Mouse (Mus musculus): ENCODE results near the gene Cfap65. TPM values are rescaled to one million over a fixed set of nuclear protein-coding genes. Genes with fewer than 3 reads are reported as not detected.

Gene Cfap65
- polyA plus RNA-seq, 1 experiment from 2014 or later, result not detected

DNA sequence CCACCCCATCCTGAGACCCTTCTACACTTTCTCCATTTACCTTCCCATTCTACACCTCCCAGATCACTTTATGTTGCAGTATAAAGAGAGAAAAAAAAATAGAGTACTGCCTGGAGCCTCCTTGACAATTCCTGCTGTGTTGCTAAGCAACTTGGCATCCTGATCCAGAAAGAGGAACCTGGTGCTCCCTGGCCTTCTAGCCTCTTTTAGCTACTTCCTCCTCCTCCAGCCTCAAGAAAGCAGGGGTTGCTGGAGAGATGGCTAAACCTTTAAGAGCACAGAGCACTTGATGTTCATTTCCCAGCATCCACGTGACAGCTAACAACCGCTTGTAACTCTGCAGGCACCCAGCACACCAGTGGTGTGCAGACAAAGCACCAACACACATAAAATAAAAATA lies 63.2 kb downstream of the Cfap65 start:
- H3K9me3 ChIP-seq (replicated peaks), result no peaks in the 10 kb centered on the region
- ATAC-seq (ENCODE audit: low read depth) (no peak), DNase-seq (no peak)
- no peak overlapping the region for H3K4me3 ChIP-seq (replicated peaks)
- no peaks in the 10 kb centered on the region for H3K4me1 ChIP-seq (replicated peaks)
- no peak overlapping the region for H3K9ac ChIP-seq
- no peaks in the 10 kb centered on the region for H3K36me3 ChIP-seq
- H3K27me3 ChIP-seq, result peaks cover 14% of the 10 kb centered on the region
- WGBS (ENCODE audit: insufficient replicate concordance), result 50% methylated on average over 2 of the region's 2 CpGs
- no peak overlapping the region for H3K4me2 ChIP-seq
- H3K27ac ChIP-seq, result no peak overlapping the region

DNA sequence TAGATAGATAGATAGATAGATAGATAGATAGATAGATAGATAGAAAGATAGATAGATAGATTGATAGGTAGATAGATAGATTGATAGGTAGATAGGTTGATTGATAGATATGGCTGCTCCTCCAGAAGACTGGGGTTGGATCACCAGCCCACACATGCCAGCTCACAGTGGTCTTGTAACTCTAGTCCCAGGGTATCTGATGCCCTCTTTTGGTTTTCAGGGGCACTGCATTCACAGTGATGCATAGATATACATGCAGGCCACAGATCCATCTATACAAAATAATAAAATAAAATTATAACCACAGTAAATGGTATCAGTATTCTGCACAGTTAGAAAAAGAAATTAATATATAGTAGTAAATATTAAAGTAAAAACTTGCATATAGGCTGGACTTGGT lies 73.6 kb downstream of the Cfap65 start:
- H3K4me2 ChIP-seq, result no peak overlapping the region
- no peak overlapping the region for H3K9ac ChIP-seq
- no peak for DNase-seq
- H3K27me3 ChIP-seq, result peaks cover 44% of the 10 kb centered on the region
- no peak overlapping the region for H3K27ac ChIP-seq
- no peak overlapping the region for H3K4me3 ChIP-seq (replicated peaks)
- H3K9me3 ChIP-seq (replicated peaks), result no peaks in the 10 kb centered on the region
- no peak for ATAC-seq (ENCODE audit: low read depth)
- H3K4me1 ChIP-seq (replicated peaks), result no peaks in the 10 kb centered on the region
- H3K36me3 ChIP-seq, result no peaks in the 10 kb centered on the region

DNA sequence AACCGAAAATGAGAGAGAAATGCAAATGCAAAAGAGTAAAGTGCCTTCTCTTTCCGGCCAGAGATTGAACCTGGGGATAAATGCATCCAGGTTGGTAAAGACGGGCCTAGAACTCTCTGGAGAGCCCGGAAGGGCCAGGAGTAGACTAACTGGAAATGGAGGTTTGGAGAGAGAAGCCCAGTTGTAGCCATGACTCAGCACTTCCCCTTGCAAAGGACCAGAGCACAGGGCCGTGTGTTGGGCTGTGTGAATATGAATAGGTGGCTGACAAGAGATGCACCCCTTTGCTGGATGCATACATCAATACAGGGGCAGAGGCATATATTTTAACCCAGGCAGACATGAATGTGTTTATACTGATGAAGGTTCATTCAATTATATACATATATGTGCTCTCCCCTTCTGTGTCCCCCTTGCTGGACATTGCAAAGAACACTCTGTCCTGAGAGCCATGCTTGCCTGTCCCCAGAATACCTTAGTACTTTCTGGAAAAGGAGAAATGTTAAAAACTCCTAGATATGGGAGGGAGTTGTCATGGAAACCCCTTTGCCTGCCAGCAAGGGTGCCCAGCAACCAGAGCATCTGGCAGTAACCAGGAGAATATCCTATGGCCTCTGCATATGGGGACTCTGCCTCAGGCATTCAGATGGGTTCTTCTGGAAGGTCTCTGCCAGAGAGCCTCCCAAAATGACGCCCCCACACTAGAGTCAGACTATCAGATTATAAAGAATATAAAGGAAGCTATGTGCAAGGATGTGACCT lies 76.0 kb downstream of the Cfap65 start:
- H3K4me3 ChIP-seq (replicated peaks), result no peak overlapping the region
- H3K4me1 ChIP-seq (replicated peaks), result peaks cover 15% of the 10 kb centered on the region
- ATAC-seq (ENCODE audit: low read depth), result no peak
- peaks cover 67% of the 10 kb centered on the region for H3K27me3 ChIP-seq
- no peak overlapping the region for H3K9ac ChIP-seq
- DNase-seq, result no peak
- H3K4me2 ChIP-seq, result no peak overlapping the region
- H3K36me3 ChIP-seq, result no peaks in the 10 kb centered on the region
- H3K27ac ChIP-seq, result no peak overlapping the region
- 24% methylated on average over 6 of the region's 6 CpGs for WGBS (ENCODE audit: insufficient replicate concordance)
- H3K9me3 ChIP-seq (replicated peaks), result no peaks in the 10 kb centered on the region

DNA sequence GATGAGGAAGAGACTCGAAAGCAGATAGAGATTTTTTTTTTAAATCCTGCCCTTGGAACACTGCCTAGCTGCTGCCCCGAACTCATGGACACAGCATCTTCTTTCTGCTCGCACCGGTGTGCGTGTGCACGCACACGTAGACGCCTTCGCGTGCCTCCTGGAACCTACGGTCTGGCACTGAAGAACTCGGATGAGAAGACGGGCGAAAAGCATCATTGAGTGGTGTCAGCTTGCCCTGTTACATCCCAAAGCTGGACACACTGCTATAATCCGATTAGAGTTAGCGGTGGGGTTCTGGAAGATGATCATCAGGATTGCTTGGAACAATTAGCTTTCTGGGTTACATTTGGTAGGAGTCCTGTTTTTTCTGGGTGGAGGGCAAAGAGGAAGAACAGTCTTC lies 76.6 kb downstream of the Cfap65 start:
- no peak for ATAC-seq (ENCODE audit: low read depth)
- DNase-seq, result no peak
- no peaks in the 10 kb centered on the region for H3K36me3 ChIP-seq
- H3K27ac ChIP-seq, result no peak overlapping the region
- H3K4me3 ChIP-seq (replicated peaks), result no peak overlapping the region
- H3K4me1 ChIP-seq (replicated peaks), result peaks cover 15% of the 10 kb centered on the region
- no peaks in the 10 kb centered on the region for H3K9me3 ChIP-seq (replicated peaks)
- 10% methylated on average over 16 of the region's 16 CpGs for WGBS (ENCODE audit: insufficient replicate concordance)
- peaks cover 73% of the 10 kb centered on the region for H3K27me3 ChIP-seq
- no peak overlapping the region for H3K9ac ChIP-seq
- H3K4me2 ChIP-seq, result 0 out of 2 replicates have a peak overlapping the region, but pooled peaks have one; percentile 10

DNA sequence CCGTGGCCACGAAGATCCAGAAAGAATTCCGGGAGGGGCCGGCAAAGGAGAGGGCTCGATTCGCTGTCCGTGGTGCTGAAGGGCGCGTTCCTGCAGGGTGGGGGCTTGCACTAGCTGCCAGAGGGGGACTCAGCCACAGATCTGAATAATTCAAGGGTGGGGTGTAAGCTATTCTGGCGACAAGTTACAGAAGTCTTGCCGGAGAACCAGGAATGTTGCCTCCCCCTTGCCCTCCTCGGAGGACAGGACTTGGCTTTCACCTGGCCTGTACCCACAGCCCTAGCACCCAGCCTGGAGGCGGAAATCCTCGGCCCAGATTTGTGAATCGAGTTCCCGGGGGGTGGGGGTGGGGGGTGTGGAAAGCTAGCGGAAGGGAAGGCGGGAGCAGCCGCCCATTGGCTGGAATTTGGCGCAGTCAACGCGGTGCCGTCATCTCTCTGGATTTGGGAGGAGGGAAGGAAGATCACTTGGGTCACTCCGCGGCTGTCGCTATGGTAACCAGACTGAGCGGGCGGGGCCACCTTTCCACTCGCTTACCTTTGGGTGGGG lies 77.2 kb downstream of the Cfap65 start:
- Histone ChIP-seq H3K27me3 (peaks cover 79% of the 10 kb centered on the region), H3K9me3 (replicated peaks) (no peaks in the 10 kb centered on the region), H3K4me2 (peak overlapping the region; percentile 10; the same call in 1 of the 2 replicates), H3K4me1 (replicated peaks) (peaks cover 15% of the 10 kb centered on the region), H3K36me3 (no peaks in the 10 kb centered on the region), H3K4me3 (replicated peaks) (no peak overlapping the region), H3K9ac (no peak overlapping the region), H3K27ac (no peak overlapping the region)
- DNase-seq, result peak; percentile 15
- WGBS (ENCODE audit: insufficient replicate concordance), result 1% methylated on average over 29 of the region's 29 CpGs
- ATAC-seq (ENCODE audit: low read depth), result no peak

DNA sequence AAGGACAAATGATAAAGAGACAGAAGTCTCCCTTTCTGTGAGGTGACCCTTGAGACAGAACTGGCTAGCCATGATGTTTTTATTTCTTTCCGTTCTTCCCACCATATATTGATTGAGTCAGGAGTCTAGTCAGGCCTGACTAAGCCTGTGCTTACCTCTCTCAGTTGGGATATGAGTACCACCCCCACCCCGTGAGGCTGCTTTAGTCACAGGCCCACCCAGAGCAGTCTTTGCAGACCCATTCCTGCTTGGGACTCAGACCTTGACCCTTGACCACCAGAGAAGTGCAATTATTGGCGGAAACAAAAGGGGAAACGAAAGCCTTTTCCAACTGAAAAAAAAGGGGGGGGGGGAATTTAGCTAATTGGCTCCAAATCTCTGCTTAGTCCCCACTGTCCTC lies 77.7 kb downstream of the Cfap65 start:
- 7% methylated on average over 4 of the region's 4 CpGs for WGBS (ENCODE audit: insufficient replicate concordance)
- Histone ChIP-seq H3K4me1 (replicated peaks) (peaks cover 15% of the 10 kb centered on the region), H3K4me2 (peak overlapping the region; percentile 10; the same call in 1 of the 2 replicates), H3K27ac (no peak overlapping the region), H3K9me3 (replicated peaks) (no peaks in the 10 kb centered on the region), H3K36me3 (no peaks in the 10 kb centered on the region), H3K27me3 (peaks cover 85% of the 10 kb centered on the region), H3K4me3 (replicated peaks) (no peak overlapping the region), H3K9ac (no peak overlapping the region)
- no peak for ATAC-seq (ENCODE audit: low read depth)
- no peak for DNase-seq

DNA sequence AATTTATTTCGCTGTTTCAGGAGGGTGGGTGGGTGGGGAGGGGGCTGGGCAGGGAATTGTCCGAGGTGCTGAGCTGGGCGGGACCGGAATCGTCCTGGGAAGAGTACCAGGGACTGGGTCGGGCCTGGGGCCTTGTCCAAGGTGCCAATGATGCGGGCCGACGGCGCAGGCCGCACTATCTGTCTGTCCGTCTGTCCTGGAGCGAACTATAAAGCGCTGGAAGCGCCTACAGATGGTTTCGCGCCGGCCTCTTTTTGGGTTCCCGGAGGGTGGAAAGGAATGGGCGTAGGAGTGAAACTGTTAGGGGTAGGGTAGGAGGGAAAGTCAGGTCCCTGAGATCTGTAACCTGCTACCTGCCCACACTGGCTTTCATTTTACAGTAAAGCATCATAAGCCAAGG lies 78.2 kb downstream of the Cfap65 start:
- Histone ChIP-seq H3K9me3 (replicated peaks) (no peaks in the 10 kb centered on the region), H3K27me3 (peaks cover 89% of the 10 kb centered on the region), H3K9ac (no peak overlapping the region), H3K4me2 (no peak overlapping the region), H3K4me1 (replicated peaks) (peaks cover 15% of the 10 kb centered on the region), H3K27ac (no peak overlapping the region), H3K36me3 (no peaks in the 10 kb centered on the region), H3K4me3 (replicated peaks) (no peak overlapping the region)
- ATAC-seq (ENCODE audit: low read depth), result no peak
- 3% methylated on average over 20 of the region's 20 CpGs for WGBS (ENCODE audit: insufficient replicate concordance)
- DNase-seq, result no peak

DNA sequence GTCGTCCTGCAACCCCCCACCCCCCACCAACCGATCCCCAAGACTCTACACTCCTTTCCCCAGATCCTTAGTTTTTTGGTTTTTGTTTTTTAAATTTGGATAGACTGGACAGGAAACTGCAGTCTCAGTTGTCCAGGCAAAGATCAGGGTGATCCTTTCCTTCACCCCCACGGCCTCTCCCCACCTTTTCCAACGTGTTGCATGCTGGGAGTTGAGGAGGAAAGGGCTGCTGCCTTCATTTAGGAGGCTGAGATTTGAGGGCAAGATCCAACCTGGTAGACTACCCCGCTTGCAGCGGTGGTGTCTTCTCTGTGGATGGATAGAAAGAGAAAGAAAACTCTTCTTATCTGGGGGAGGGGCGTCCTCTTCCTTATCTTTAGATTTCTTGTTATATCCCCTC lies 78.6 kb downstream of the Cfap65 start:
- no peak for DNase-seq
- ATAC-seq (ENCODE audit: low read depth), result no peak
- no peaks in the 10 kb centered on the region for H3K9me3 ChIP-seq (replicated peaks)
- no peak overlapping the region for H3K9ac ChIP-seq
- 2% methylated on average over 7 of the region's 7 CpGs for WGBS (ENCODE audit: insufficient replicate concordance)
- no peak overlapping the region for H3K27ac ChIP-seq
- peaks cover 94% of the 10 kb centered on the region for H3K27me3 ChIP-seq
- H3K36me3 ChIP-seq, result no peaks in the 10 kb centered on the region
- H3K4me1 ChIP-seq (replicated peaks), result peaks cover 15% of the 10 kb centered on the region
- no peak overlapping the region for H3K4me2 ChIP-seq
- H3K4me3 ChIP-seq (replicated peaks), result no peak overlapping the region

DNA sequence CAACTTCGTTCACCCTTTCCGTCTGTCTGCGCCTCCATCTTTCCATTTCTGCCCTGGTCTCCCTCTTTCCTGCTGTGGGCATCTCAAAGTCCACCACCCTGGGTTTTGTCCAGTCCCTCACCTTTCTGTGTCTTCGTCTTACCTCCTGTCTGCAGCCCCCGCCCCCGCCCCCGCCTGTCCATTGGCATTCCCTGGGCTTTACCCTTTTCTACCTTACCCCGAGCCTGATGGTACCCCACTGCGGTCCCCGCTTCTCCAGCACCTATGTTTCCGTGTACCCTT lies 79.0 kb downstream of the Cfap65 start:
- no peak for ATAC-seq (ENCODE audit: low read depth)
- no peak for DNase-seq
- H3K9ac ChIP-seq, result no peak overlapping the region
- peaks cover 98% of the 10 kb centered on the region for H3K27me3 ChIP-seq
- WGBS (ENCODE audit: insufficient replicate concordance), result 5% methylated on average over 10 of the region's 11 CpGs
- no peak overlapping the region for H3K27ac ChIP-seq
- no peaks in the 10 kb centered on the region for H3K36me3 ChIP-seq
- H3K4me2 ChIP-seq, result no peak overlapping the region
- 0 out of 2 replicates have a peak overlapping the region, but pooled peaks have one; percentile 53 for H3K4me3 ChIP-seq (replicated peaks)
- H3K4me1 ChIP-seq (replicated peaks), result peaks cover 15% of the 10 kb centered on the region
- no peaks in the 10 kb centered on the region for H3K9me3 ChIP-seq (replicated peaks)

DNA sequence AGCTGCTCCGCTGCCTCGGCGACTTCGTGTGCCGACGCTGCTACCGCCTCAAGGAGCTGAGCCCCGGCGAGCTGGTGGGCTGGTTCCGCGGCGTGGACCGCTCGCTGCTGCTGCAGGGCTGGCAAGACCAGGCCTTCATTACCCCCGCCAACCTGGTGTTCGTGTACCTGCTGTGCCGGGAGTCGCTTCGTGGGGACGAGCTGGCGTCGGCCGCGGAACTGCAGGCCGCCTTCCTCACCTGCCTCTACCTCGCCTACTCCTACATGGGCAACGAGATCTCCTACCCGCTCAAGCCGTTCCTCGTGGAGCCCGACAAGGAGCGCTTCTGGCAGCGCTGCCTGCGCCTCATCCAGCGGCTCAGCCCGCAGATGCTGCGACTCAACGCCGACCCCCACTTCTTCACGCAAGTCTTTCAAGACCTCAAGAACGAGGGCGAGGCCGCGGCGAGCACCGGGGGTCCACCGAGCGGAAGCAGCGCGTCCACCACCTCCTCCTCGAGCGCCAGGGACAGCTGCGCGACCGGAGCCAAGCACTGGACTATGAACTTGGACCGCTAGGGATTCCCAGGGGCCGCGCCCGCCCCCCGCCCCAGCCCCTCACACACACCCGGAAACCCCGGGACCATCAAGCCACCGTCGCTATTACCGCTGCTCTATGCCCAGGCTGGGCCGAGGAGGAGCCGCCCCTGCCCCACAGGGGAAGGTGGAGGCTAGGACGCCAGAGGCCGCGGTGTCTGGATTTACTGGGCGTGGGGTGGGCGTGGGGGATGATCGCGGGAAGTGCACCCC lies 79.6 kb downstream of the Cfap65 start:
- Histone ChIP-seq H3K9ac (no peak overlapping the region), H3K27me3 (peaks cover 100% of the 10 kb centered on the region), H3K9me3 (replicated peaks) (no peaks in the 10 kb centered on the region), H3K4me2 (peak overlapping the region; percentile 69), H3K36me3 (no peaks in the 10 kb centered on the region), H3K4me3 (replicated peaks) (peak overlapping the region; percentile 53), H3K4me1 (replicated peaks) (peaks cover 15% of the 10 kb centered on the region), H3K27ac (no peak overlapping the region)
- WGBS (ENCODE audit: insufficient replicate concordance), result 3% methylated on average over 74 of the region's 74 CpGs
- ATAC-seq (ENCODE audit: low read depth) (no peak), DNase-seq (no peak)

DNA sequence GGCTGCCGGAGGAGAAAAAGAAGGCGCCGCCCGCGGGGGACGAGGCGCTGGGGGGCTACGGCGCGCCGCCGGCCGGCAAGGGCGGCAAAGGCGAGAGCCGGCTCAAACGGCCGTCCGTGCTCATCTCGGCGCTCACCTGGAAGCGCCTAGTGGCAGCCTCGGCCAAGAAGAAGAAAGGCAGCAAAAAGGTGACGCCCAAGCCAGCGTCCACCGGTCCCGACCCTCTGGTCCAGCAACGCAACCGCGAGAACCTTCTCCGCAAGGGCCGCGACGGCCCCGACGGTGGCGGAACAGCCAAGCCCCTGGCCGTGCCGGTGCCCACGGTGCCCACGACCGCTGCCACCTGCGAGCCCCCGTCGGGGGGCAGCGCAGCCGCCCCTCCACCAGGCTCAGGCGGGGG lies 80.2 kb downstream of the Cfap65 start:
- Histone ChIP-seq H3K27ac (no peak overlapping the region), H3K9ac (no peak overlapping the region)
- WGBS (ENCODE audit: insufficient replicate concordance), result 2% methylated on average over 46 of the region's 48 CpGs

More for the DNA sequence above, 80.2 kb downstream of the Cfap65 start:
- no peak for DNase-seq
- Histone ChIP-seq H3K4me2 (peak overlapping the region; percentile 69), H3K4me3 (replicated peaks) (peak overlapping the region; percentile 53), H3K27me3 (peaks cover 100% of the 10 kb centered on the region), H3K36me3 (no peaks in the 10 kb centered on the region), H3K4me1 (replicated peaks) (peaks cover 15% of the 10 kb centered on the region), H3K9me3 (replicated peaks) (no peaks in the 10 kb centered on the region)
- ATAC-seq (ENCODE audit: low read depth), result no peak

All from liver, embryonic 13.5 days (tissue).